Mouse (Mus musculus): ENCODE results near the gene Snx11.

Snx11 gene

GRCm38 (mm10) chr11:96776968-96777962 is at the start of gene Snx11:
Gene Snx11 (minus strand): TSS chr11:96777559.
- CTCF ChIA-PET = interaction anchor here in 3 of 4 experiments (0.5 to 2.7 kb wide), 30 partner anchors 8 to 537 kb away, joined by 3 to 8 read pairs (median 3); partner anchors contain the start of genes Cdk5rap3 (in 1 of the 3) and Hoxb5 (in 1 of the 3)
- POLR2A ChIA-PET = interaction anchor here (0.6 to 10.0 kb wide), 63 partner anchors 8 to 392 kb away, joined by 3 to 110 read pairs (median 4); partner anchors contain the start of genes Cbx1 (in 3 of the 4), Nfe2l1 (in 3 of the 4), Cdk5rap3 (in 1 of the 4) and Copz2 (in 1 of the 4)

DNA sequence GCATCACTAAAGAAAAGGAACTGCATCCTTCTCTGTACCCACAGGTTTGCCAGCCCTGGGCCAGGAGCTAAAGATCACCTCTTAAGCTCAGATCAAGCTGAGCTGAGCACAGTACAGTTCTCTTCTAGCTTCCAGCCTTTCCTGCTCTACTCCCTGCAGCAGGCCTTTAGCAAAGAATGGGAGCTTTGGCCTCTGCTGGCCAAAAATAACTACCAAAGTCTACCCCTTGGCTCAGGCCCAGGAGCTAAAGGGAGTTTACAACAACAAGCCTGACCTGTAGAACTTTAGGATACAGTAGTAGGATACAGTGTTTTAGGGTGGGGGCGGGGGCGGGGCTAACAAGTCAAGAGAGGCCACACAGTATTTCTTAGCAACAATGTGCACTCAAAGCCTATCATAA is 49.1 kb upstream of the Snx11 start:
- ChIA-PET POLR2A (interaction anchor here in 2 of 4 experiments (0.6 to 14.8 kb wide), 18 partner anchors 8 to 260 kb away, joined by 3 to 288 read pairs (median 4); partner anchors contain the start of genes Cbx1 (in 1 of the 2), Copz2 (in 1 of the 2), Nfe2l1 (in 1 of the 2) and Snx11 (in 1 of the 2)), CTCF (no interaction called here)

DNA sequence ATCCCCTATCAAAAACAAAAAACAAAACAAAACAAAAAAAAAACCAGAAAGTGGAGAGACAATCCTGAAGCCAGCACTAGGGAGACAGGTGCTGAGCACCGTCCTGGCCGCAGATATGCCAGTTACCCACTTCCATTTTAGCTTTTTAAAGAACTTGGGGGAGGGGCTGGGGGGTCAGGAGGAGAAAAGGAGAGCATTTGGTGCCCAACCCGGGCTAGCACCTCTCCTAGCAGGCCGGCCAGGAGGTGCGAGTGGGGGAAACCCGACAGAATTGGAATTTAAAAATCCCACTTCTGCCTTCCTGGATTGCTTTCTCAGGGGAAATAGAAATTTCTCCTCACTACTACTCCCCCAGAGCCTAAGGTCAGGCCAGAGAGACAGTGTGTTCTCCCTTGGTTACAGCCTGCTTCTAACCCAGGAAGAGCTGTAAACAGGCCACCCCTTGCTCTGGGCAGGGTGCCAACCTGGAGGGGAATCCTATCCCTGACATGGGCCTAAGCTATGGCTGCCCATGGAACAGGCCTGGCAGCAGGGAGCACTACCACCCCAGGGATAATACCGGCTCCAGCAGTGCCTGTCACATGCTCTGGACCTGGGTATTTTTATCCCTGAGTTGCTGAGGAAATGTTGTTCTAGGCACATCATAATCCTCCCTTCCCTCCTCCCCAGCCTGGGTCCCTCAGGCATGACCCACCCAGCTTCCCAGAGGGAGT is 47.6 kb upstream of the Snx11 start:
- ChIA-PET CTCF (interaction anchor here in 2 of 4 experiments (0.7 to 2.2 kb wide), 12 partner anchors 15 to 712 kb away, joined by 3 to 10 read pairs (median 5); partner anchors contain the start of genes Cdk5rap3 (in 1 of the 2), Kpnb1 (in 1 of the 2) and Snx11 (in 1 of the 2)), POLR2A (interaction anchor here (0.5 to 14.8 kb wide), 51 partner anchors 9 to 362 kb away, joined by 3 to 288 read pairs (median 8); partner anchors contain the start of genes Copz2 (in 3 of the 4), Snx11 (in 2 of the 4), Cbx1 (in 1 of the 4) and Cdk5rap3 (in 1 of the 4))

GRCm38 (mm10) chr11:96823880-96824782 is 46.8 kb upstream of the Snx11 start:
- CTCF ChIA-PET = interaction anchor here in 3 of 4 experiments (0.6 to 2.2 kb wide), 29 partner anchors 13 to 1203 kb away, joined by 3 to 10 read pairs (median 5); partner anchors contain the start of genes Cdk5rap3 (in 1 of the 3), Kpnb1 (in 1 of the 3) and Snx11 (in 1 of the 3)
- POLR2A ChIA-PET = interaction anchor here (0.5 to 14.8 kb wide), 88 partner anchors 10 to 1523 kb away, joined by 3 to 288 read pairs (median 5); partner anchors contain the start of genes Copz2 (in 3 of the 4), Cbx1 (in 2 of the 4), Snx11 (in 2 of the 4) and Cdk5rap3 (in 1 of the 4)

GRCm38 (mm10) chr11:96823471-96823837 is 46.1 kb upstream of the Snx11 start:
- CTCF ChIA-PET = interaction anchor here in 3 of 4 experiments (0.8 to 2.2 kb wide), 17 partner anchors 17 to 562 kb away, joined by 3 to 10 read pairs (median 4); partner anchors contain the start of genes Cdk5rap3 (in 2 of the 3), Kpnb1 (in 1 of the 3) and Snx11 (in 1 of the 3)
- POLR2A ChIA-PET = interaction anchor here (0.6 to 14.8 kb wide), 72 partner anchors 6 to 1122 kb away, joined by 3 to 288 read pairs (median 6); partner anchors contain the start of genes Cbx1 (in 3 of the 4), Copz2 (in 3 of the 4), Nfe2l1 (in 2 of the 4) and Snx11 (in 2 of the 4)

- POLR2A ChIA-PET = interaction anchor here (0.5 to 14.8 kb wide), 70 partner anchors 6 to 1122 kb away, joined by 3 to 288 read pairs (median 6); partner anchors contain the start of genes Cbx1 (in 3 of the 4), Cdk5rap3 (in 2 of the 4), Copz2 (in 2 of the 4) and Nfe2l1 (in 2 of the 4)
- CTCF ChIA-PET = interaction anchor here in 3 of 4 experiments (0.6 to 2.2 kb wide), 14 partner anchors 24 to 705 kb away, joined by 3 to 10 read pairs (median 4); partner anchors contain the start of genes Cdk5rap3 (in 1 of the 3) and Kpnb1 (in 1 of the 3)
These were observed 45.5 kb upstream of the Snx11 start for GRCm38 (mm10) chr11:96822675-96823470.

DNA sequence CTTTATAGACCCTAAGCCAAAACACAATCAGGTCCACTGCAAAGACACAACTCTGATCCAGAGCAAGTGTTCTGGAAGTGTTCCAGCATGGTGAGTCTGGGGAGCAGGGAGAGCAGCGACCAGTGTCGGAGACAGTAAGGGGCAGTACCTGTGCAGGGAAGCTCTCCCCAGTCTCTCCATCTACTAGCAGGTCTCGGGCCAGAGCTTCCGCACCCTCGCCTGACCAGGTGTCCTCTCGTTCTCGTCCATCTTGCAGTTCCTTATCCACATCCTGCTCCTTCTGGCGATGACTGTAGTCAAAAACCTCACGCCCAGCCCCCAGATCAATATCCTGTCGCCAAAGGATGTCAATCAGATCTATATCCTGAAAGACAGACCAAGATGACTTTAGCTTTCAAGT is 44.6 kb upstream of the Snx11 start:
- ChIA-PET CTCF (interaction anchor here in 3 of 4 experiments (0.5 to 1.1 kb wide), 3 partner anchors 10 to 40 kb away, joined by 3 to 6 read pairs (median 4); no protein-coding TSS in a partner anchor), POLR2A (interaction anchor here in 3 of 4 experiments (0.6 to 14.8 kb wide), 35 partner anchors 7 to 556 kb away, joined by 3 to 288 read pairs (median 8); partner anchors contain the start of genes Cbx1 (in 2 of the 3), Copz2 (in 2 of the 3), Nfe2l1 (in 2 of the 3) and Snx11 (in 1 of the 3))

GRCm38 (mm10) chr11:96818128-96818710 is 40.9 kb upstream of the Snx11 start:
- ChIA-PET POLR2A (interaction anchor here (0.6 to 14.8 kb wide), 20 partner anchors 9 to 121 kb away, joined by 3 to 288 read pairs (median 5); partner anchors contain the start of genes Nfe2l1 (in 3 of the 4), Cbx1 (in 1 of the 4) and Copz2 (in 1 of the 4)), CTCF (interaction anchor here in 2 of 4 experiments (0.5 to 0.9 kb wide), 2 partner anchors 13 to 23 kb away, joined by 3 read pairs; no protein-coding TSS in a partner anchor)

DNA sequence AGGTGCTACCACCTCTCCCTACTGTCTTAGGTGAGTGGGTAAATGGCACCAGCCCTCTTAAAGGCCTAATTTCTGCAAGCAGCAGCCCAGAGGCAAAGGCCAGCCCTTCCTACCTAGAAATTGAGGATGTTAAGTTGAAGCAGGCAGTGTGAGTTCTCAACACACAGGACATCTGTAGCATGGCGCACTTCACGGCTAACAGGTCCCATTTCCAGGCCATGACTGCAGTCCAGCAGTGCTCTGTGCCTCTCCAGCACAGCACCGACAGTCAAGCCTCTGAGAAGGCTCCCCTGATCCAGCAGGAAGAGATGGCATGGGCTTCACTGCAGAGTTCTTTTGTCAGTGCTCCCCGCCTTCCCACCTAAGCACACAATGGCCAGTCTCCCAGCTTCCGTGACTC is 39.6 kb upstream of the Snx11 start:
- CTCF ChIA-PET = no interaction called here

DNA sequence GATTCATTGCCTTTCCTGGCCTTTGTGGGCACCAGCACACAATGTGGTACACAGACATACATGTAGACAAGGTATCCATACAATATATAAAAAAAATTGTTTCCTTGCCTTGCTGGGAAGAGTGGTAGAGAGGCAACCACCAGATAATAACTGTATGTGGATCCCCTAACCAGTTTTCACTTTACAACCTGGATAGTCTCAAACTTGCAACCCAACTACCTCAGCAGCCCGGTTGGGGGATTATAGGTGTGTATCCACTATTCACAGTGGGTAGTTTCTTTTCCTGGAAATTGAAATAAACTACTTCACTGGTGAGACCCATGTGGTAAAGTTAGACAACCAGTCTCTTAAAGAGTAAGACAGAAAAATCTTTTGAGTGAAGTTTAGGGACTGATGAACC is 39.1 kb upstream of the Snx11 start:
- POLR2A ChIA-PET = interaction anchor here in 3 of 4 experiments (0.6 to 11.8 kb wide), 9 partner anchors 9 to 110 kb away, joined by 3 to 234 read pairs (median 3); partner anchors contain the start of gene Nfe2l1 (in 3 of the 3)
- CTCF ChIA-PET = no interaction called here

More for the DNA sequence above, 39.6 kb upstream of the Snx11 start:
- POLR2A ChIA-PET = interaction anchor here in 3 of 4 experiments (0.7 to 14.8 kb wide), 10 partner anchors 9 to 67 kb away, joined by 3 to 288 read pairs (median 42); partner anchors contain the start of genes Nfe2l1 (in 3 of the 3), Cbx1 (in 1 of the 3) and Copz2 (in 1 of the 3)

DNA sequence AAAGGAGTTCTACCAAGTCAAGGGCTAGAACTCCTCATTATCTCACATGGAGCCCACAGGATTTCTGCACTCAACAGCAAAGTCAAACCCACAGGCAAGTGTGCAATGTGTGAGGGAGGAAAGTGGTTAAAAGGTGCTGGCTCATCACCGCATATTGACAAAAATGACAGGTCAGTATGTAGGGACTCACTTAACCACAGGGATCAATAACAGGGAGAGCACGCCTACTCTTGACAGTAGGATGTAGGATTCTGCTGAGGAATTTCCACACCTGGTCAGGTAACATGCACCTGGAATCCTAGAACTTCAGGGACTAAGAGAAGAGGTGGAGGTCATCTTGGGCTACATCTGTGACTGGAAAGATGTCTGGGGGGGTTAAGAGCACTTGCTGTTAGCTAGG is 38.5 kb upstream of the Snx11 start:
- ChIA-PET CTCF (interaction anchor here in 1 of 4 experiments (0.5 kb wide), 1 partner anchor 21 kb away, joined by 3 read pairs; no protein-coding TSS in a partner anchor), POLR2A (interaction anchor here in 2 of 4 experiments (0.6 to 1.4 kb wide), 7 partner anchors 10 to 111 kb away, joined by 3 to 5 read pairs (median 3); partner anchors contain the start of gene Nfe2l1 (in 1 of the 2))

DNA sequence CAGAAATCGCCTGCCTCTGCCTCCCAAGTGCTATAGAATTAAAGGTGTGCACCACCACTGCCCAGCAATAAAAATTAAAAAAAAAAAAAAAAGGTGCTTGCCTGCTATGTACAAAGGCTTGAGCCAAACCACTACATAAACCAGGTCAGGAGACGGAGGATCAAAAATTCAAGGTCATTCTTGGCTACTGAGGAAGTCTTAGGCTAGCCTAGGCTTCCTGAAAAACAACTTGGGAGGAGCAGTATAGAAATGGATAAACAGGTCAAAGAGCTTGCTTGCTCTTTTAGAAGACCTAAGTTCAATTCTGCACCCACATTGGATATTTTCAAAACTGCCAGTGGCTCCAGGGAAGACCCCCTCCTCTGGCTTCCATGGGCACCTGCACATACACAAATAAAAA is 37.1 kb upstream of the Snx11 start:
- ChIA-PET CTCF (no interaction called here), POLR2A (interaction anchor here in 3 of 4 experiments (0.5 to 3.1 kb wide), 11 partner anchors 8 to 218 kb away, joined by 3 to 14 read pairs (median 4); partner anchors contain the start of gene Nfe2l1 (in 1 of the 3))

GRCm38 (mm10) chr11:96813920-96814319 is 36.6 kb upstream of the Snx11 start:
- ChIA-PET CTCF (no interaction called here), POLR2A (interaction anchor here in 3 of 4 experiments (0.7 to 3.1 kb wide), 10 partner anchors 9 to 30 kb away, joined by 3 to 14 read pairs (median 4); partner anchors contain the start of gene Nfe2l1 (in 1 of the 3))

GRCm38 (mm10) chr11:96813455-96813854 is 36.1 kb upstream of the Snx11 start:
- ChIA-PET CTCF (interaction anchor here in 1 of 4 experiments (1.7 kb wide), 1 partner anchor 29 kb away, joined by 7 read pairs; no protein-coding TSS in a partner anchor), POLR2A (interaction anchor here (0.8 to 12.7 kb wide), 15 partner anchors 8 to 47 kb away, joined by 3 to 271 read pairs (median 6); partner anchors contain the start of genes Nfe2l1 (in 2 of the 4) and Snx11 (in 2 of the 4))
